Mouse (Mus musculus) hindbrain, embryonic 16.5 days (tissue): ENCODE data around the gene Gsk3a. TPM values are rescaled to one million over a fixed set of nuclear protein-coding genes. Genes with fewer than 3 reads are reported as not detected.

Source experiments
- ATAC-seq: fragments of 200-750 bp; cut with Nextera tagmentation; 2 replicates; pipeline ENCODE4 v1.8.0; 2017; ENCODE audit warnings: moderate TSS enrichment, moderate library complexity
- H3K27ac ChIP-seq: fragments of 300-500 bp; sonication (generic); 2 replicates; pipeline ENCODE4 v1.5.1; 2014; ENCODE audit warnings: low read depth, mild to moderate bottlenecking, control low read depth, low read length, moderate library complexity
- H3K27me3 ChIP-seq: fragments of 300-500 bp; sonication (generic); replicated peaks from 2 replicates; pipeline ENCODE4 v1.6.1; 2014; ENCODE audit warnings: low read length; ENCODE audit not compliant: control insufficient read depth, insufficient read depth
- H3K36me3 ChIP-seq: fragments of 300-500 bp; sonication (generic); 2 replicates; pipeline ENCODE4 v1.6.1; 2014; ENCODE audit warnings: mild to moderate bottlenecking, low read length, moderate library complexity, mixed read lengths; ENCODE audit not compliant: control insufficient read depth, insufficient read depth
- H3K4me1 ChIP-seq: fragments of 300-500 bp; sonication (generic); 2 replicates; pipeline ENCODE4 v1.6.1; 2014; ENCODE audit warnings: low read depth, low read length; ENCODE audit not compliant: control insufficient read depth, insufficient read depth
- H3K4me2 ChIP-seq: fragments of 300-500 bp; sonication (generic); 2 replicates; pipeline ENCODE4 v1.6.1; 2014; ENCODE audit warnings: mild to moderate bottlenecking, low read length, control low read depth, moderate library complexity
- H3K4me3 ChIP-seq: fragments of 300-500 bp; sonication (generic); 2 replicates; pipeline ENCODE4 v1.5.1; 2014; ENCODE audit warnings: mild to moderate bottlenecking, low read length, control low read depth, moderate library complexity
- H3K9ac ChIP-seq: fragments of 300-500 bp; sonication (generic); 2 replicates; pipeline ENCODE4 v1.6.1; 2014; ENCODE audit warnings: low read depth, mild to moderate bottlenecking, control low read depth, low read length, moderate library complexity
- H3K9me3 ChIP-seq: fragments of 300-500 bp; sonication (generic); 2 replicates; pipeline ENCODE4 v1.6.1; 2014; ENCODE audit warnings: mild to moderate bottlenecking, low read length, moderate library complexity; ENCODE audit not compliant: control insufficient read depth
- WGBS: fragments of 180-500 bp; shearing (Covaris S2); extraction: QIAGEN DNeasy Blood & Tissue Kit; methylation state at CpG from one replicate; pipeline ENCODE4 v1.1.7; 2014; 5-methylcytosine and 5-hydroxymethylcytosine counted together
- microRNA-seq: library from miRNA; unstranded; fragments of <30 nt; microRNA quantifications from one replicate; pipeline ENCODE4, GENCODE M21; 2017
- polyA plus RNA-seq: library from polyadenylated mRNA; unstranded; fragments of >200 nt; fragmentation: Nextera tagmentation; extraction: Ambion mirVana; gene quantifications from 2 replicates; pipeline ENCODE4 v1.2.1, GENCODE M21; 2015

The Gsk3a gene
- polyA plus RNA-seq, 1 experiment from 2014 or later = 13.0 TPM

- no peak for ATAC-seq
- H3K27me3 ChIP-seq = peaks cover 9% of the 10 kb centered on the region
- peak overlapping the region; percentile 31 for H3K4me3 ChIP-seq
- H3K4me1 ChIP-seq = peaks cover 37% of the 10 kb centered on the region
- H3K9me3 ChIP-seq = no peaks in the 10 kb centered on the region
- H3K27ac ChIP-seq = no peak overlapping the region
- WGBS = 1% methylated on average over 15 of the region's 15 CpGs
- H3K9ac ChIP-seq = peak overlapping the region; percentile 33
- H3K36me3 ChIP-seq = no peaks in the 10 kb centered on the region
- H3K4me2 ChIP-seq = peak overlapping the region; percentile 59
Measured at GRCm38 (mm10) chr7:25181331-25181790, 56.3 kb downstream of the Gsk3a start.

GRCm38 (mm10) chr7:25180512-25180911 lies 57.1 kb downstream of the Gsk3a start:
- peak overlapping the region; percentile 79; the same call in 1 of the 2 replicates for H3K9ac ChIP-seq
- peak overlapping the region; percentile 94 for H3K27ac ChIP-seq
- peak overlapping the region; percentile 59 for H3K4me2 ChIP-seq
- peaks cover 9% of the 10 kb centered on the region for H3K27me3 ChIP-seq
- WGBS = 3% methylated on average over 6 of the region's 6 CpGs
- ATAC-seq = no peak
- peak overlapping the region; percentile 47 for H3K4me3 ChIP-seq
- H3K36me3 ChIP-seq = no peaks in the 10 kb centered on the region
- H3K4me1 ChIP-seq = peaks cover 39% of the 10 kb centered on the region
- no peaks in the 10 kb centered on the region for H3K9me3 ChIP-seq

- Histone ChIP-seq H3K27ac (peak within 1 kb of the TSS; percentile 94), H3K36me3 (no peaks in the 10 kb centered on the region), H3K9ac (peak within 1 kb of the TSS; percentile 79), H3K4me1 (peaks cover 47% of the 10 kb centered on the region), H3K9me3 (no peaks in the 10 kb centered on the region), H3K4me3 (peak within 1 kb of the TSS; percentile 47), H3K27me3 (peaks cover 9% of the 10 kb centered on the region), H3K4me2 (peak within 1 kb of the TSS; percentile 59)
- under 1% methylated on average over 39 of the region's 56 CpGs for WGBS
- ATAC-seq = peak; percentile 95
Measured at GRCm38 (mm10) chr7:25179606-25180161, 58.0 kb downstream of the Gsk3a start, which contains the start of gene Pou2f2. TSS of gene Pou2f2 (minus strand) at chr7:25179726.

- under 1% methylated on average over 56 of the region's 56 CpGs for WGBS
- peaks cover 52% of the 10 kb centered on the region for H3K4me1 ChIP-seq
Measured at GRCm38 (mm10) chr7:25178787-25179605, 58.7 kb downstream of the Gsk3a start.

GRCm38 (mm10) chr7:25178317-25178716 lies 59.3 kb downstream of the Gsk3a start:
- Histone ChIP-seq H3K36me3 (no peaks in the 10 kb centered on the region), H3K4me2 (peak overlapping the region; percentile 59), H3K27me3 (peaks cover 9% of the 10 kb centered on the region), H3K9me3 (no peaks in the 10 kb centered on the region), H3K27ac (peak overlapping the region; percentile 94), H3K9ac (peak overlapping the region; percentile 79), H3K4me1 (peaks cover 56% of the 10 kb centered on the region), H3K4me3 (peak overlapping the region; percentile 47)
- WGBS = under 1% methylated on average over 15 of the region's 17 CpGs
- no peak for ATAC-seq

More at GRCm38 (mm10) chr7:25178787-25179605, 58.7 kb downstream of the Gsk3a start:
- peak; percentile 74 for ATAC-seq
- Histone ChIP-seq H3K36me3 (no peaks in the 10 kb centered on the region), H3K4me2 (peak overlapping the region; percentile 59), H3K27me3 (peaks cover 9% of the 10 kb centered on the region), H3K9ac (peak overlapping the region; percentile 79), H3K27ac (peak overlapping the region; percentile 94), H3K9me3 (no peaks in the 10 kb centered on the region), H3K4me3 (peak overlapping the region; percentile 47)

Small RNA genes within 50 kb of the gene (microRNA-seq; reads per million reads assigned to microRNA genes)
- not detected for gene Mir7048

Other genes with a start within 250 kb of the Gsk3a start
- gene Atp1a3, start 231.9 kb downstream of the Gsk3a start, polyA plus RNA-seq = 678 and 702 TPM in 2 replicates
- 12.5 and 15.8 TPM in 2 replicates for gene Grik5, start 165.5 kb downstream of the Gsk3a start, polyA plus RNA-seq
- 30.0 and 39.7 TPM in 2 replicates for gene Zfp574, start 165.3 kb downstream of the Gsk3a start, polyA plus RNA-seq
- gene Pou2f2, start 58.1 kb downstream of the Gsk3a start, polyA plus RNA-seq = 19.8 and 28.7 TPM in 2 replicates
- 14.2 and 14.8 TPM in 2 replicates for gene Dedd2, start 17.2 kb downstream of the Gsk3a start, polyA plus RNA-seq
- gene Zfp526, start 16.4 kb downstream of the Gsk3a start, polyA plus RNA-seq = 1.6 and 1.8 TPM in 2 replicates
- 3.7 and 4.3 TPM in 2 replicates for gene Erf, start 12.9 kb upstream of the Gsk3a start, polyA plus RNA-seq
- gene Cic, start 29.9 kb upstream of the Gsk3a start, polyA plus RNA-seq = 31.0 and 36.4 TPM in 2 replicates
- 566 and 571 TPM in 2 replicates for gene Pafah1b3, start 60.1 kb upstream of the Gsk3a start, polyA plus RNA-seq
- 4.7 and 4.8 TPM in 2 replicates for gene Prr19, start 63.6 kb upstream of the Gsk3a start, polyA plus RNA-seq
- 78.7 and 85.0 TPM in 2 replicates for gene Tmem145, start 68.3 kb upstream of the Gsk3a start, polyA plus RNA-seq
- 23.6 and 23.7 TPM in 2 replicates for gene Megf8, start 79.3 kb upstream of the Gsk3a start, polyA plus RNA-seq
- 0.54 and 0.90 TPM in 2 replicates for gene Cnfn, start 131.9 kb upstream of the Gsk3a start, polyA plus RNA-seq
- gene Lipe, start 160.9 kb upstream of the Gsk3a start, polyA plus RNA-seq = 12.4 TPM in 2 replicates
- gene Cxcl17, start 175.0 kb upstream of the Gsk3a start, polyA plus RNA-seq = 0.65 and 1.1 TPM in 2 replicates
- gene Ceacam1, start 239.8 kb upstream of the Gsk3a start, polyA plus RNA-seq = 0.59 and 1.6 TPM in 2 replicates